Mouse (Mus musculus): ENCODE results near the gene Adat2. TPM values are rescaled to one million over a fixed set of nuclear protein-coding genes. Genes with fewer than 3 reads are reported as not detected.

Gene Adat2
- 5.0 and 8.4 TPM in 2 replicates for total RNA-seq (2023)

GRCm38 (mm10) chr10:13552646-13553497, at the start of gene Adat2, which contains the start of gene Pex3:
TSS of gene Adat2 (plus strand) at chr10:13552894.
TSS of gene Pex3 (minus strand) at chr10:13553142.

Other genes with a start within 250 kb of the Adat2 start
- 59.6 and 81.0 TPM in 2 replicates for gene Phactr2, start 78.5 kb upstream of the Adat2 start, total RNA-seq (2023)
- 51.2 and 60.3 TPM in 2 replicates for gene Fuca2, start 53.4 kb upstream of the Adat2 start, total RNA-seq (2023)
- 15.8 and 19.9 TPM in 2 replicates for gene Pex3, start 248 bp downstream of the Adat2 start, total RNA-seq (2023)